Mouse (Mus musculus) midbrain, embryonic 11.5 days (tissue): ENCODE data around the gene Dcun1d2. TPM values are rescaled to one million over a fixed set of nuclear protein-coding genes. Genes with fewer than 3 reads are reported as not detected.

Source experiments
- polyA plus RNA-seq: library from polyadenylated mRNA; unstranded; fragments of >200 nt; fragmentation: Nextera tagmentation; extraction: Ambion mirVana; gene quantifications from 2 replicates; pipeline ENCODE4 v1.2.1, GENCODE M21; 2014

Dcun1d2 gene
- polyA plus RNA-seq, 1 experiment from 2014 or later: 33.0 TPM

Other genes with a start within 250 kb of the Dcun1d2 start
- gene Proz, start 227.2 kb downstream of the Dcun1d2 start, polyA plus RNA-seq: 0.12 and 0.40 TPM in 2 replicates
- gene Pcid2, start 182.7 kb downstream of the Dcun1d2 start, polyA plus RNA-seq: 51.5 and 58.3 TPM in 2 replicates
- gene Cul4a, start 182.5 kb downstream of the Dcun1d2 start, polyA plus RNA-seq: 89.7 and 90.1 TPM in 2 replicates
- 274 and 282 TPM in 2 replicates for gene Lamp1, start 129.0 kb downstream of the Dcun1d2 start, polyA plus RNA-seq
- gene Grtp1, start 87.5 kb downstream of the Dcun1d2 start, polyA plus RNA-seq: 20.9 and 22.0 TPM in 2 replicates
- gene Adprhl1, start 34.0 kb downstream of the Dcun1d2 start, polyA plus RNA-seq: not detected in 2 replicates
- 29.9 and 31.2 TPM in 2 replicates for gene Tmco3, start 59 bp upstream of the Dcun1d2 start, polyA plus RNA-seq
- 215 and 223 TPM in 2 replicates for gene Tfdp1, start 50.6 kb upstream of the Dcun1d2 start, polyA plus RNA-seq
- gene Atp4b, start 108.7 kb upstream of the Dcun1d2 start, polyA plus RNA-seq: 0.14 TPM in 1 of 2 replicates, not detected in the other
- gene Grk1, start 117.0 kb upstream of the Dcun1d2 start, polyA plus RNA-seq: 0.03 and 0.08 TPM in 2 replicates
- gene Tmem255b, start 147.1 kb upstream of the Dcun1d2 start, polyA plus RNA-seq: 0.17 and 0.29 TPM in 2 replicates
- 7.8 and 8.8 TPM in 2 replicates for gene Gas6, start 206.4 kb upstream of the Dcun1d2 start, polyA plus RNA-seq